Mouse (Mus musculus) bone marrow, adult 2 months (tissue): ENCODE results near the gene Fto.

ENCODE experiments used
- CTCF ChIP-seq: fragments of 200-500 bp; IDR thresholded peaks from 2 replicates; pipeline ENCODE4 v1.5.1; 2011; ENCODE audit warnings: low read length, control low read depth; ENCODE audit not compliant: control insufficient read depth, insufficient read depth
- POLR2A ChIP-seq: fragments of 200-500 bp; IDR thresholded peaks from 2 replicates; pipeline ENCODE4 v1.6.1; 2011; ENCODE audit warnings: low read depth, mild to moderate bottlenecking, control low read depth, low read length, borderline replicate concordance; ENCODE audit not compliant: control insufficient read depth

DNA sequence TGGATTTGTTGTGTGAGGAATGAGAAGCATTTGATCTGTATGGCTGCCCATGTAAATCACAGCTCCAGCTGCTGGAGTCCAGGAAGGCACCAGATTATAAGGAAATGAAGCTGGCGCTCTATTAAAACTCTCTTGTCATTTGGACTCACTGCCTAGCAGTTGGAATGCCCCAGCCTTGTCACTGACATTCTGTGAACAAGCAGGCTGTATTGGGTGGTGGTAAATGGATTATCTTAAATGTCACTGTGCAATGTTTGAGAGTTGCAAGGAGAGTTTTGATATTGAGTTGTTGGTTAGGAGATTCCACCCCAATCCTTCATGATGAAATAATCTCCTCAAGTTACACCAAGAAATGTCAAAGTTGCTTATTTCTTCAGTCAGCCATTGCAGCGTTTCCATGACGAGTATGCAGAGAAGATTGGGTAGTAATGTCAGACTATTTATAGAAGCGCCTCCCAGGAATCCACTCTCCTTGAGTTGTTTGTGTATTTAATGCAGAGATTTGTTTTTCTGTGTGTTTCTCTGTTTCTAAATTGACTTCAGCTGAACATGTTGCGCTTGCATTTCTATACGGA is 246.8 kb downstream of the Fto start:
- no peak for TF ChIP-seq CTCF
- TF ChIP-seq POLR2A, result no peak
